ENCODE assay signal across 25 mouse cellular contexts in genomic region chr8:78489733-78490132, GRCm38 (mm10). TPM values are rescaled to one million over a fixed set of nuclear protein-coding genes. Genes with fewer than 3 reads are reported as not detected.
DNase-seq lines count a peak whose midpoint lies in the region; ATAC-seq lines count a peak whose summit lies in the region.
"Had no signal": no experiment of that assay in that cellular context is flagged by ENCODE, and none has a peak within 500 bp of the region (broad histone marks: within the 10 kb centered on the region; RNA-seq: fewer than 3 reads in every experiment).

No protein-coding gene starts in this region.

- H3K4me3 ChIP-seq in midbrain, embryonic 11.5 days (ENCODE audit: low read depth, low read length) = no peak overlapping the region
- no peak overlapping the region for H3K4me3 ChIP-seq in midbrain, embryonic 13.5 days (replicated peaks)
- no peak overlapping the region for H3K4me3 ChIP-seq in heart, embryonic 10.5 days
- H3K4me3 ChIP-seq: embryonic facial prominence, embryonic 13.5 days; embryonic facial prominence, embryonic 15.5 days; erythroblast, embryonic 14.5 days; forebrain, embryonic 10.5 days; forebrain, embryonic 12.5 days had no signal

- peak; percentile 2 for DNase-seq in midbrain, embryonic 11.5 days (ENCODE audit: low spot score, missing footprints)
- DNase-seq in ES-CJ7 (ENCODE audit: low read depth, low spot score) = peak; percentile 78
- peak; percentile 77 for DNase-seq in R1 (ENCODE audit: low read depth, low spot score)
- DNase-seq in cerebellum, adult 18-20 months = no peak
- no peak for DNase-seq in kidney, adult 18-20 months
- DNase-seq in heart, embryonic 10.5 days (ENCODE audit: low spot score) = no peak
- DNase-seq: adrenal gland, adult 2 months; adrenal gland, postnatal 10 days; adrenal gland, postnatal 25 days; B cell, adult 2 months; cerebellum, adult 11-12 months; cerebellum, adult 8-10 months; cerebellum, adult 9-11 months; cerebellum, postnatal 14 days; cerebellum, postnatal 36 days; embryo, embryonic 11 days had no signal

- no peaks in the 10 kb centered on the region for H3K36me3 ChIP-seq in midbrain, embryonic 11.5 days (ENCODE audit: control insufficient read depth, insufficient read depth, low read length)
- no peaks in the 10 kb centered on the region for H3K36me3 ChIP-seq in midbrain, embryonic 13.5 days
- no peaks in the 10 kb centered on the region for H3K36me3 ChIP-seq in heart, embryonic 10.5 days
- H3K36me3 ChIP-seq: embryonic facial prominence, embryonic 13.5 days; embryonic facial prominence, embryonic 15.5 days; forebrain, embryonic 10.5 days; forebrain, embryonic 12.5 days had no signal

- H3K9me3 ChIP-seq in midbrain, embryonic 11.5 days (ENCODE audit: control insufficient read depth, low read length) = no peaks in the 10 kb centered on the region
- no peaks in the 10 kb centered on the region for H3K9me3 ChIP-seq in midbrain, embryonic 13.5 days
- H3K9me3 ChIP-seq in heart, embryonic 10.5 days = no peaks in the 10 kb centered on the region
- H3K9me3 ChIP-seq: embryonic facial prominence, embryonic 13.5 days; embryonic facial prominence, embryonic 15.5 days; forebrain, embryonic 10.5 days; forebrain, embryonic 12.5 days had no signal

- no peak for ATAC-seq in midbrain, embryonic 11.5 days (ENCODE audit: low FRiP score)
- ATAC-seq in midbrain, embryonic 13.5 days = no peak
- ATAC-seq: forebrain, embryonic 14.5 days; forebrain, embryonic 16.5 days had no signal

- no peak overlapping the region for H3K27ac ChIP-seq in midbrain, embryonic 11.5 days (ENCODE audit: low read depth, low read length)
- no peak overlapping the region for H3K27ac ChIP-seq in midbrain, embryonic 13.5 days
- no peak overlapping the region for H3K27ac ChIP-seq in heart, embryonic 10.5 days
- H3K27ac ChIP-seq: embryonic facial prominence, embryonic 13.5 days; embryonic facial prominence, embryonic 15.5 days; forebrain, embryonic 10.5 days; forebrain, embryonic 12.5 days had no signal

- no peak overlapping the region for H3K9ac ChIP-seq in midbrain, embryonic 11.5 days (ENCODE audit: low read length)
- H3K9ac ChIP-seq in midbrain, embryonic 13.5 days (replicated peaks) = no peak overlapping the region
- H3K9ac ChIP-seq: embryonic facial prominence, embryonic 13.5 days; embryonic facial prominence, embryonic 15.5 days; forebrain, embryonic 12.5 days had no signal

- no peak overlapping the region for H3K4me2 ChIP-seq in midbrain, embryonic 11.5 days
- no peak overlapping the region for H3K4me2 ChIP-seq in midbrain, embryonic 13.5 days (replicated peaks)
- H3K4me2 ChIP-seq: embryonic facial prominence, embryonic 13.5 days; embryonic facial prominence, embryonic 15.5 days; forebrain, embryonic 12.5 days had no signal

- H3K27me3 ChIP-seq in midbrain, embryonic 11.5 days (ENCODE audit: control insufficient read depth, insufficient read depth, low read length) = no peaks in the 10 kb centered on the region
- no peaks in the 10 kb centered on the region for H3K27me3 ChIP-seq in midbrain, embryonic 13.5 days
- no peaks in the 10 kb centered on the region for H3K27me3 ChIP-seq in heart, embryonic 10.5 days (ENCODE audit: insufficient read depth, poor library complexity, severe bottlenecking)
- H3K27me3 ChIP-seq: embryonic facial prominence, embryonic 13.5 days; embryonic facial prominence, embryonic 15.5 days; forebrain, embryonic 12.5 days had no signal

- H3K4me1 ChIP-seq in midbrain, embryonic 11.5 days (ENCODE audit: control insufficient read depth, insufficient read depth, low read length) = no peaks in the 10 kb centered on the region
- H3K4me1 ChIP-seq in midbrain, embryonic 13.5 days (replicated peaks) = no peaks in the 10 kb centered on the region
- no peaks in the 10 kb centered on the region for H3K4me1 ChIP-seq in heart, embryonic 10.5 days
- H3K4me1 ChIP-seq: embryonic facial prominence, embryonic 13.5 days; embryonic facial prominence, embryonic 15.5 days; forebrain, embryonic 10.5 days; forebrain, embryonic 12.5 days had no signal

- WGBS in midbrain, embryonic 11.5 days = 86% methylated on average over 3 of the region's 3 CpGs
- 93% methylated on average over 3 of the region's 3 CpGs for WGBS in midbrain, embryonic 13.5 days
- 80% methylated on average over 3 of the region's 3 CpGs for WGBS in heart, embryonic 10.5 days

RNA-seq across cellular contexts. Expression of gene Rbmxl1, which starts 19.0 kb away (rescaled TPM):
- polyA plus RNA-seq in midbrain, embryonic 11.5 days (2014; fragmentation: Nextera tagmentation; extraction: Ambion mirVana) = 412 and 434 TPM in 2 replicates
- polyA plus RNA-seq in midbrain, embryonic 13.5 days (2015; fragmentation: Nextera tagmentation; extraction: Ambion mirVana) = 269 and 271 TPM in 2 replicates
- 199 and 273 TPM in 2 replicates for polyA plus RNA-seq in heart, embryonic 10.5 days (2016; fragmentation: Nextera tagmentation; extraction: Ambion mirVana)

RNA-seq across cellular contexts. Expression of gene Slc10a7, which starts 19.4 kb away (rescaled TPM):
- 7.3 and 8.3 TPM in 2 replicates for polyA plus RNA-seq in midbrain, embryonic 11.5 days (2014; fragmentation: Nextera tagmentation; extraction: Ambion mirVana)
- polyA plus RNA-seq in midbrain, embryonic 13.5 days (2015; fragmentation: Nextera tagmentation; extraction: Ambion mirVana) = 12.9 and 13.1 TPM in 2 replicates
- 9.2 and 10.0 TPM in 2 replicates for polyA plus RNA-seq in heart, embryonic 10.5 days (2016; fragmentation: Nextera tagmentation; extraction: Ambion mirVana)

RNA-seq across cellular contexts. Expression of gene Pou4f2, which starts 53.3 kb away (rescaled TPM):
- 0.41 and 0.68 TPM in 2 replicates for polyA plus RNA-seq in midbrain, embryonic 11.5 days (2014; fragmentation: Nextera tagmentation; extraction: Ambion mirVana)
- 8.0 and 9.9 TPM in 2 replicates for polyA plus RNA-seq in midbrain, embryonic 13.5 days (2015; fragmentation: Nextera tagmentation; extraction: Ambion mirVana)
- polyA plus RNA-seq in heart, embryonic 10.5 days (2016; fragmentation: Nextera tagmentation; extraction: Ambion mirVana) = not detected in 2 replicates
- polyA plus RNA-seq: adrenal gland, adult 2 months; embryonic facial prominence, embryonic 15.5 days; erythroblast, embryonic 14.5 days; forebrain, embryonic 10.5 days; forebrain, embryonic 12.5 days; forebrain, embryonic 14.5 days; forebrain, embryonic 16.5 days; frontal cortex, adult 2 months had no signal

Comparison
In these comparisons a context has a peak if more than half of its experiments do, and no peak if none do; other contexts are left out.
1. DNase-seq: peak in midbrain, embryonic 11.5 days (single experiment), ES-CJ7 (single experiment) and R1 (single experiment); none in cerebellum, adult 18-20 months (0 of 2), kidney, adult 18-20 months (single experiment) and heart, embryonic 10.5 days (single experiment).